Mouse (Mus musculus) lung, postnatal 0 days (tissue): ENCODE results near the gene Dynlt1b.
"Not testable (repeated sequence)": the region's sequence is repeated elsewhere in the genome, so short reads cannot be mapped to it uniquely, and the experiment has no call there.

Source experiments
- CTCF ChIP-seq: IDR thresholded peaks from 2 replicates; pipeline ENCODE4 v1.5.1; 2016; ENCODE audit warnings: antibody characterized with exemption, mild to moderate bottlenecking
- EP300 ChIP-seq: IDR thresholded peaks from 2 replicates; pipeline ENCODE4 v1.6.1; 2016; ENCODE audit warnings: antibody characterized with exemption, mild to moderate bottlenecking, control low read depth

DNA sequence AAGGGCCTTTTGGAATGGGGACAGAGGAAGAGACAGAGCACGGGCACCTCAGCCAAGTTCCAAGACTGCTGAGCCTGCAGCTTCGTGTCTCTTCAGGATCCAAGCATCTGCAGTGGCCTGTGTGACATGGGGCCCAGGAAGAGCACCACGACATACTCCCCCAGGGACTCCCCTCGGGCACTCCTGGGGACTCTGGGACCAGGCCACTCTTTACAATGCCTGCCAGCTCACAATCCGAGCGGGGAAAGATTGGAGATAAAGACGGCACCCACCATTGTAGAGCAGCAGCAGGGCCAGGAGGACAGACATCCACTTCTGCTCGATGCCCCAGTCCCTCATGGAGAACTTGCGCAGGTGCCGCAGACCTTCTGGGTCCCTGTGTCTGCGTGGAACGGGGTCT is 19.3 kb downstream of the Dynlt1b start:
- not testable (repeated sequence) for TF ChIP-seq EP300, CTCF
